Mouse (Mus musculus): ENCODE measurements at regions not wholly inside any gene's neighbourhood (a gene's known extent, or its start where the extent isn't known, plus 50 kb on each side); places are given as distances from the start of the nearest gene placed in this dataset.

DNA sequence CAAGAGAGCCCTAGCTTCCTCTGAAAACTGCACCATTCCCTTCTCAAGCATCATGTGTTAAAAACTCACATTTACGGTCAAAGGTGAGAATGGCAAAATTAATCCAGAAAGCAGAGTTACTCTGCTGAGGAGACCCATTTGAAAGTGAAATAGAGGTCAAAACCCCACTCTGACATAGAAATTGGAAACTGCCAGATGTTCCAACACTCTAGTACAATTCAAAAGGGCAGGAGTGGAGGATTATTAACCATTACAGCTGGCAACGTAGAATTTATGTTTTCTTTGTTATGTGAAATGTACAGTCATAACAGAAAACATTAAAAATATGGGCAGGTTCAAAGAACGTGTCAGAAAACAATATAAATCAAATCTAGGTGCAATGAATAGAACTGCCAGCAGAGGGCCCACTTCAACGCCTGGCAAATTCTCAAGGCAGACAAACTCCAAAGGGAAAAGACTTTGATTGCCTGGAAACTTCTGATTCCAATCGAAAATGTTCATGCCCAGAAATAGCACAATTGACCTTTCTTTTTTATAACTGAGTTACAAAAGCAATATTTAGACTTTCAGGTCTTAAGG lies 54.2 kb upstream of the Rfpl4b start:
- 19% methylated on average over 5 of the region's 5 CpGs for whole genome bisulfite sequencing (ENCODE audit: insufficient replicate concordance)
- Histone ChIP-seq H3K27ac (ENCODE audit: low read depth) (no peak overlapping the region), H3K9ac (replicated peaks) (no peak overlapping the region), H3K36me3 (replicated peaks; ENCODE audit: insufficient read depth, low read length) (no peaks in the 10 kb centered on the region), H3K4me3 (ENCODE audit: low read depth, low read length) (no peak overlapping the region), H3K4me1 (ENCODE audit: insufficient read depth) (no peaks in the 10 kb centered on the region), H3K9me3 (ENCODE audit: low read length) (no peaks in the 10 kb centered on the region), H3K27me3 (ENCODE audit: insufficient read depth, low read length) (no peaks in the 10 kb centered on the region), H3K4me2 (ENCODE audit: low read depth, low read length) (no peak overlapping the region)
- DNase-seq (peak; percentile 28), ATAC-seq (no peak)
- no peak for TF ChIP-seq EP300 (IDR thresholded peaks at IDR 0.05; ENCODE audit: low read depth)
- TF ChIP-seq CTCF (IDR thresholded peaks at IDR 0.05; ENCODE audit: low read depth) = peak; percentile 73

- Histone ChIP-seq H3K4me2 (ENCODE audit: low read depth, low read length) (no peak overlapping the region), H3K9ac (replicated peaks) (no peak overlapping the region), H3K4me3 (ENCODE audit: low read depth, low read length) (no peak overlapping the region), H3K4me1 (ENCODE audit: insufficient read depth) (no peaks in the 10 kb centered on the region), H3K27ac (ENCODE audit: low read depth) (no peak overlapping the region), H3K9me3 (ENCODE audit: low read length) (no peaks in the 10 kb centered on the region), H3K27me3 (ENCODE audit: insufficient read depth, low read length) (no peaks in the 10 kb centered on the region), H3K36me3 (replicated peaks; ENCODE audit: insufficient read depth, low read length) (no peaks in the 10 kb centered on the region)
- TF ChIP-seq CTCF (IDR thresholded peaks at IDR 0.05; ENCODE audit: low read depth) (no peak), EP300 (IDR thresholded peaks at IDR 0.05; ENCODE audit: low read depth) (no peak)
- no peak for DNase-seq
- 80% methylated on average over 7 of the region's 7 CpGs for WGBS (ENCODE audit: insufficient replicate concordance)
- ATAC-seq = no peak
These were observed 57.7 kb upstream of the Rfpl4b start for GRCm38 (mm10) chr10:38879271-38879670.

DNA sequence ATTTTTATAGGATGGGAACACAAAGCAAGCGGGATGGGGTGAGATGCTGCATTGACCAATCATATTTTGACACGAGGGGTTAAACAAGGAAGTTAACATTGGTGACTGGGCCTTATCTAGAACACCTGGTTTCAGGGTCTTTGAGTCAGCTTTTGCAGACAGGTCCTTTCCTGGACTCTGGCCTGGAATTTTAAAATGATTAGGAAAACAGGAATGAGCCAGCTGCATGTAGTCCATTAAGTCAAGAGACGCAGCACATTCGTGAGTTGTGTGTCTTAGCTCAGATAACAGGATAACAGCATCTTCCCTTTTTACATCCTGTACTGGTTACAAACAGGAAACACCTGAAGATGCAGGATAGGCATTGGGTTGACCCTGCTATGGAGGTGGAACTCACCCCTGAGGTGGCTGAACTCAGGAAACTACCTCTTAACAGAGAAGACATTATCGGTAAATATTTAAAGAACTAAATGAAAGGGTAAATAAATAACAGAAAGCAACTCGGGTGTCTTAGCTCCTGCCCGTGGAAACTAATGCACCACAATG lies 59.1 kb upstream of the Rfpl4b start:
- H3K4me1 ChIP-seq (ENCODE audit: insufficient read depth) = no peaks in the 10 kb centered on the region
- no peak overlapping the region for H3K4me3 ChIP-seq (ENCODE audit: low read depth, low read length)
- H3K27me3 ChIP-seq (ENCODE audit: insufficient read depth, low read length) = no peaks in the 10 kb centered on the region
- no peaks in the 10 kb centered on the region for H3K9me3 ChIP-seq (ENCODE audit: low read length)
- ATAC-seq = no peak
- WGBS (ENCODE audit: insufficient replicate concordance) = 23% methylated on average over 7 of the region's 7 CpGs
- no peaks in the 10 kb centered on the region for H3K36me3 ChIP-seq (replicated peaks; ENCODE audit: insufficient read depth, low read length)
- no peak for DNase-seq
- no peak overlapping the region for H3K4me2 ChIP-seq (ENCODE audit: low read depth, low read length)
- H3K27ac ChIP-seq (ENCODE audit: low read depth) = no peak overlapping the region
- TF ChIP-seq CTCF (IDR thresholded peaks at IDR 0.05; ENCODE audit: low read depth) (no peak), EP300 (IDR thresholded peaks at IDR 0.05; ENCODE audit: low read depth) (no peak)
- no peak overlapping the region for H3K9ac ChIP-seq (replicated peaks)

DNA sequence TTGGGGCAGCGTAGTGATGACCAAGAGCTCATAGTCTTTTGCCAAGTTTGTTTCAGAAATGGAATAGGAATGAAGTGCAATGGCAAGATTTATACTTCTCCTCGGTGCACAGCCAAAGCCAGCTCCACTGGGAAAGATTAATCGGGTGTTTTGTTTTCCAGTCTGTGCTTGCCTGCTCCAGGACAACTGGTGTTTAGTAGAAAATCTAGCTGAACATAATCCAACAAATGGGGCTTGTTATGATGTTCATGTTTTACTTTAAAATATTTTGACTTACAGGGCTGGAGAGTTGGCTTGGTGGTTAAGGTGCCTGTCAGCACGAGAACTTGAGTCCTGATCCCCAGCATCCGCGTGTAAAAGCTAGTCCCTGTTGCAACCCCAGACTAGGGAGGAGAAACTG lies 60.6 kb upstream of the Rfpl4b start:
- TF ChIP-seq CTCF (IDR thresholded peaks at IDR 0.05; ENCODE audit: low read depth) (no peak), EP300 (IDR thresholded peaks at IDR 0.05; ENCODE audit: low read depth) (no peak)
- H3K36me3 ChIP-seq (replicated peaks; ENCODE audit: insufficient read depth, low read length) = no peaks in the 10 kb centered on the region
- no peak overlapping the region for H3K4me2 ChIP-seq (ENCODE audit: low read depth, low read length)
- 79% methylated on average over 6 of the region's 6 CpGs for WGBS (ENCODE audit: insufficient replicate concordance)
- ATAC-seq = no peak
- H3K4me1 ChIP-seq (ENCODE audit: insufficient read depth) = no peaks in the 10 kb centered on the region
- no peaks in the 10 kb centered on the region for H3K9me3 ChIP-seq (ENCODE audit: low read length)
- no peak overlapping the region for H3K9ac ChIP-seq (replicated peaks)
- H3K27me3 ChIP-seq (ENCODE audit: insufficient read depth, low read length) = no peaks in the 10 kb centered on the region
- H3K27ac ChIP-seq (ENCODE audit: low read depth) = no peak overlapping the region
- no peak for DNase-seq
- H3K4me3 ChIP-seq (ENCODE audit: low read depth, low read length) = no peak overlapping the region

GRCm38 (mm10) chr10:38883816-38884599 lies 62.4 kb upstream of the Rfpl4b start:
- Histone ChIP-seq H3K4me2 (ENCODE audit: low read depth, low read length) (no peak overlapping the region), H3K4me1 (ENCODE audit: insufficient read depth) (no peaks in the 10 kb centered on the region), H3K36me3 (replicated peaks; ENCODE audit: insufficient read depth, low read length) (no peaks in the 10 kb centered on the region), H3K9me3 (ENCODE audit: low read length) (no peaks in the 10 kb centered on the region), H3K27me3 (ENCODE audit: insufficient read depth, low read length) (no peaks in the 10 kb centered on the region), H3K4me3 (ENCODE audit: low read depth, low read length) (no peak overlapping the region), H3K27ac (ENCODE audit: low read depth) (no peak overlapping the region), H3K9ac (replicated peaks) (no peak overlapping the region)
- DNase-seq = no peak
- ATAC-seq = no peak
- TF ChIP-seq CTCF (IDR thresholded peaks at IDR 0.05; ENCODE audit: low read depth) (no peak), EP300 (IDR thresholded peaks at IDR 0.05; ENCODE audit: low read depth) (no peak)
- WGBS (ENCODE audit: insufficient replicate concordance) = 75% methylated on average over 2 of the region's 2 CpGs

- DNase-seq = no peak
- Histone ChIP-seq H3K9me3 (ENCODE audit: low read length) (no peaks in the 10 kb centered on the region), H3K36me3 (replicated peaks; ENCODE audit: insufficient read depth, low read length) (no peaks in the 10 kb centered on the region), H3K9ac (replicated peaks) (no peak overlapping the region), H3K4me3 (ENCODE audit: low read depth, low read length) (no peak overlapping the region), H3K4me1 (ENCODE audit: insufficient read depth) (no peaks in the 10 kb centered on the region), H3K4me2 (ENCODE audit: low read depth, low read length) (no peak overlapping the region), H3K27ac (ENCODE audit: low read depth) (no peak overlapping the region), H3K27me3 (ENCODE audit: insufficient read depth, low read length) (no peaks in the 10 kb centered on the region)
- ATAC-seq = no peak
- no peak for TF ChIP-seq EP300 (IDR thresholded peaks at IDR 0.05; ENCODE audit: low read depth)
- TF ChIP-seq CTCF (IDR thresholded peaks at IDR 0.05; ENCODE audit: low read depth) = no peak
- WGBS (ENCODE audit: insufficient replicate concordance) = 29% methylated on average over 4 of the region's 4 CpGs
These were observed 63.1 kb upstream of the Rfpl4b start for GRCm38 (mm10) chr10:38884641-38885040.
